ENCODE assay signal across 12 mouse cellular contexts in genomic region chr8:11098790-11099590, GRCm38 (mm10).
DNase-seq lines count a peak whose midpoint lies in the region; ATAC-seq and TF ChIP-seq lines count a peak whose summit lies in the region.
"Had no signal": no experiment of that assay in that cellular context is flagged by ENCODE, and none has a peak within 500 bp of the region (broad histone marks: within the 10 kb centered on the region; RNA-seq: fewer than 3 reads in every experiment).

No protein-coding gene starts in this region.

- no peak overlapping the region for H3K4me2 ChIP-seq in heart, embryonic 15.5 days
- H3K4me2 ChIP-seq: liver, embryonic 13.5 days had no signal

- peaks cover 10% of the 10 kb centered on the region for H3K4me1 ChIP-seq in heart, embryonic 15.5 days (replicated peaks)
- no peaks in the 10 kb centered on the region; the same call in 1 of the 2 replicates for H3K4me1 ChIP-seq in cerebellum, adult 2 months (ENCODE audit: control insufficient read depth, insufficient read depth, low read length)

- no peaks in the 10 kb centered on the region for H3K9me3 ChIP-seq in heart, embryonic 15.5 days (replicated peaks)
- H3K9me3 ChIP-seq: liver, embryonic 13.5 days had no signal

- H3K4me3 ChIP-seq in heart, embryonic 15.5 days = no peak overlapping the region
- no peak overlapping the region for H3K4me3 ChIP-seq in cerebellum, adult 2 months (replicated peaks; ENCODE audit: insufficient read depth, low read depth, low read length)
- H3K4me3 ChIP-seq: left cerebral cortex, adult 2 months; liver, embryonic 13.5 days had no signal

- H3K36me3 ChIP-seq in heart, embryonic 15.5 days = no peaks in the 10 kb centered on the region
- H3K36me3 ChIP-seq: liver, embryonic 13.5 days had no signal

- peak overlapping the region; percentile 21; the same call in 1 of the 2 replicates for H3K27ac ChIP-seq in heart, embryonic 15.5 days
- H3K27ac ChIP-seq in cerebellum, adult 2 months (ENCODE audit: insufficient read depth, low read length) = no peak overlapping the region
- H3K27ac ChIP-seq: left cerebral cortex, adult 2 months; liver, embryonic 13.5 days had no signal

- no peak for ATAC-seq in heart, embryonic 15.5 days (replicated peaks; ENCODE audit: insufficient number of reproducible peaks, insufficient read depth, low FRiP score, low read depth)
- ATAC-seq in granulocyte monocyte progenitor cell, adult 5-6 weeks (replicated peaks; ENCODE audit: poor library complexity, severe bottlenecking) = peak; percentile 12; the same call in 1 of the 2 replicates
- ATAC-seq: Patski had no signal

- no peak for TF ChIP-seq CTCF in cerebellum, adult 2 months (IDR thresholded peaks at IDR 0.05; ENCODE audit: borderline replicate concordance, insufficient read depth, low read depth, low read length)

- TF ChIP-seq POLR2A in cerebellum, adult 2 months (IDR thresholded peaks at IDR 0.05; ENCODE audit: borderline replicate concordance, insufficient read depth, low read length) = no peak

- H3K27me3 ChIP-seq in heart, embryonic 15.5 days = no peaks in the 10 kb centered on the region
- H3K27me3 ChIP-seq in cerebellum, adult 2 months (ENCODE audit: control insufficient read depth, insufficient read depth, low read length) = no peaks in the 10 kb centered on the region

- intact Hi-C loops in heart, postnatal 36 days (cut with DNase I) = loop anchor here (2.0 kb wide), 1 partner anchor 74 kb away; no protein-coding TSS in a partner anchor

- H3K9ac ChIP-seq in heart, embryonic 15.5 days = no peak overlapping the region
- H3K9ac ChIP-seq: liver, embryonic 13.5 days had no signal

- 71% methylated on average over 11 of the region's 11 CpGs for WGBS in heart, embryonic 15.5 days
- 81% methylated on average over 11 of the region's 11 CpGs for WGBS in cerebellum, adult 2 months

- no peak for DNase-seq in heart, postnatal 36 days
- peak; percentile 20 for DNase-seq in testis, postnatal 10 days (ENCODE audit: low spot score)
- no peak for DNase-seq in testis, postnatal 14 days (ENCODE audit: low spot score)
- DNase-seq in ovary, postnatal 36 days (ENCODE audit: low spot score) = no peak
- no peak for DNase-seq in B cell, adult 2 months
- DNase-seq in cerebellum, adult 2 months = no peak
- DNase-seq: liver, embryonic 13.5 days; thymus, postnatal 4 days had no signal
